ENCODE assay signal across 27 mouse cellular contexts in genomic region chr6:117928746-117929145, GRCm38 (mm10). TPM values are rescaled to one million over a fixed set of nuclear protein-coding genes. Genes with fewer than 3 reads are reported as not detected.
DNase-seq lines count a peak whose midpoint lies in the region; ATAC-seq and TF ChIP-seq lines count a peak whose summit lies in the region.
"Had no signal": no experiment of that assay in that cellular context is flagged by ENCODE, and none has a peak within 500 bp of the region (broad histone marks: within the 10 kb centered on the region; RNA-seq: fewer than 3 reads in every experiment).

No protein-coding gene starts in this region.

- H3K4me3 ChIP-seq in heart, embryonic 14.5 days (ENCODE audit: control insufficient read depth in 1 of 2, insufficient read depth in 1 of 2, low read depth in 1 of 2, low read length in 2 of 2): no peak overlapping the region
- H3K4me3 ChIP-seq in heart, adult 2 months: no peak overlapping the region
- H3K4me3 ChIP-seq in heart, postnatal 0 days (ENCODE audit: low read depth, low read length): no peak overlapping the region
- H3K4me3 ChIP-seq: forebrain, embryonic 10.5 days; forebrain, embryonic 13.5 days; hindbrain, embryonic 10.5 days; hindbrain, embryonic 13.5 days; intestine, embryonic 15.5 days had no signal

- TF ChIP-seq CTCF in heart, adult 2 months (IDR thresholded peaks at IDR 0.05): no peak
- no peak for TF ChIP-seq CTCF in heart, postnatal 0 days (IDR thresholded peaks at IDR 0.05; ENCODE audit: low read depth)

- H3K36me3 ChIP-seq in heart, embryonic 14.5 days (ENCODE audit: control insufficient read depth, insufficient read depth, low read length): peaks cover 47% of the 10 kb centered on the region
- H3K36me3 ChIP-seq in heart, adult 2 months (ENCODE audit: control insufficient read depth, insufficient read depth, low read length): peaks cover 4% of the 10 kb centered on the region
- peaks cover 28% of the 10 kb centered on the region for H3K36me3 ChIP-seq in heart, postnatal 0 days (replicated peaks; ENCODE audit: control insufficient read depth, insufficient read depth, low read length)

- 49% methylated on average over 5 of the region's 5 CpGs for WGBS in heart, embryonic 14.5 days
- 60% methylated on average over 5 of the region's 5 CpGs for WGBS in heart, adult 2 months
- WGBS in heart, postnatal 0 days: 35% methylated on average over 5 of the region's 5 CpGs

- no peak for ATAC-seq in heart, embryonic 14.5 days (ENCODE audit: insufficient number of reproducible peaks, insufficient read depth, low FRiP score, low read depth)
- ATAC-seq in heart, postnatal 0 days (ENCODE audit: insufficient read depth, low read depth): peak; percentile 31; the same call in 1 of the 2 replicates
- ATAC-seq: forebrain, embryonic 13.5 days; forebrain, embryonic 16.5 days; hindbrain, embryonic 16.5 days; intestine, embryonic 15.5 days; Patski had no signal

- no peaks in the 10 kb centered on the region for H3K27me3 ChIP-seq in heart, embryonic 14.5 days (ENCODE audit: control insufficient read depth, insufficient read depth, low read length)
- no peaks in the 10 kb centered on the region for H3K27me3 ChIP-seq in heart, adult 2 months (ENCODE audit: control insufficient read depth, insufficient read depth, low read length)
- H3K27me3 ChIP-seq in heart, postnatal 0 days (ENCODE audit: control insufficient read depth, insufficient read depth, low read length): no peaks in the 10 kb centered on the region
- H3K27me3 ChIP-seq: forebrain, embryonic 13.5 days; hindbrain, embryonic 13.5 days; intestine, embryonic 15.5 days; Patski had no signal

- H3K9me3 ChIP-seq in heart, embryonic 14.5 days (ENCODE audit: control insufficient read depth, low read length): no peaks in the 10 kb centered on the region
- no peaks in the 10 kb centered on the region for H3K9me3 ChIP-seq in heart, postnatal 0 days (replicated peaks; ENCODE audit: control insufficient read depth, low read length)
- H3K9me3 ChIP-seq: forebrain, embryonic 10.5 days; forebrain, embryonic 13.5 days; hindbrain, embryonic 10.5 days; hindbrain, embryonic 13.5 days; intestine, embryonic 15.5 days had no signal

- peak; percentile 77 for DNase-seq in heart, adult 11 months
- no peak for DNase-seq in heart, postnatal 4 days
- no peak for DNase-seq in heart, adult 2 months
- DNase-seq in heart, postnatal 0 days (ENCODE audit: low spot score): no peak
- DNase-seq in heart, postnatal 25 days (ENCODE audit: low spot score): no peak
- DNase-seq in urinary bladder, postnatal 4 days (ENCODE audit: low spot score in 2 of 2): no peak
- DNase-seq: adrenal gland, postnatal 10 days; adrenal gland, postnatal 36 days; cerebellum, adult 18-20 months; cerebellum, adult 9-10 months; cerebellum, postnatal 14 days; gastrocnemius, postnatal 10 days; gastrocnemius, postnatal 36 days; kidney, adult 11 months had no signal

- no peaks in the 10 kb centered on the region for H3K79me2 ChIP-seq in heart, adult 2 months (replicated peaks; ENCODE audit: control insufficient read depth, insufficient read depth, low read length)

- peak overlapping the region; percentile 39 to 55; a peak in 3 of 4 replicates for H3K27ac ChIP-seq in heart, embryonic 14.5 days (replicated peaks in 1 of 2; ENCODE audit: control insufficient read depth in 1 of 2, insufficient read depth in 1 of 2, low read depth in 2 of 2, low read length in 2 of 2)
- no peak overlapping the region for H3K27ac ChIP-seq in heart, adult 2 months
- H3K27ac ChIP-seq in heart, postnatal 0 days (ENCODE audit: low read depth): peak overlapping the region; percentile 58
- H3K27ac ChIP-seq: forebrain, embryonic 10.5 days; forebrain, embryonic 13.5 days; hindbrain, embryonic 10.5 days; hindbrain, embryonic 13.5 days; intestine, embryonic 15.5 days had no signal

- intact Hi-C loops in heart, adult 2 months (cut with DNase I): no loop called here
- intact Hi-C loops in heart, postnatal 25 days (cut with DNase I): no loop called here

- no peak overlapping the region for H3K9ac ChIP-seq in heart, embryonic 14.5 days (ENCODE audit: low read length)
- no peak overlapping the region for H3K9ac ChIP-seq in heart, adult 2 months (ENCODE audit: low read depth, low read length)
- H3K9ac ChIP-seq in heart, postnatal 0 days (replicated peaks; ENCODE audit: low read depth, low read length): no peak overlapping the region
- H3K9ac ChIP-seq: forebrain, embryonic 13.5 days; hindbrain, embryonic 13.5 days; intestine, embryonic 15.5 days had no signal

- H3K4me2 ChIP-seq in heart, embryonic 14.5 days (ENCODE audit: low read length): no peak overlapping the region
- H3K4me2 ChIP-seq in heart, postnatal 0 days (ENCODE audit: low read depth, low read length): no peak overlapping the region
- H3K4me2 ChIP-seq: forebrain, embryonic 13.5 days; hindbrain, embryonic 13.5 days; intestine, embryonic 15.5 days had no signal

- peaks cover 6 to 15% of the 10 kb centered on the region in 2 experiments for H3K4me1 ChIP-seq in heart, embryonic 14.5 days (ENCODE audit: control insufficient read depth in 2 of 2, insufficient read depth in 2 of 2, low read length in 2 of 2)
- H3K4me1 ChIP-seq in heart, adult 2 months (ENCODE audit: control insufficient read depth, insufficient read depth, low read length): no peaks in the 10 kb centered on the region
- peaks cover 9% of the 10 kb centered on the region; the same call in 1 of the 2 replicates for H3K4me1 ChIP-seq in heart, postnatal 0 days (ENCODE audit: control insufficient read depth, insufficient read depth)
- H3K4me1 ChIP-seq: forebrain, embryonic 10.5 days; forebrain, embryonic 13.5 days; hindbrain, embryonic 10.5 days; hindbrain, embryonic 13.5 days; intestine, embryonic 15.5 days had no signal

- TF ChIP-seq EP300 in heart, adult 2 months (IDR thresholded peaks at IDR 0.05; ENCODE audit: insufficient read depth, low read depth, low read length): no peak
- 0 out of 2 replicates have a peak, but pooled peaks have one; percentile 38 for TF ChIP-seq EP300 in heart, postnatal 0 days (IDR thresholded peaks at IDR 0.05; ENCODE audit: low read depth)

- no peak for TF ChIP-seq POLR2A in heart, adult 2 months (IDR thresholded peaks at IDR 0.05; ENCODE audit: insufficient read depth, low read depth, low read length)

RNA-seq across cellular contexts. Expression of gene Fxyd4, which starts 8.7 kb away (rescaled TPM):
- total RNA-seq in heart, postnatal 4 days (2021): not detected
- polyA plus RNA-seq in heart, embryonic 14.5 days (2014; fragmentation: Nextera tagmentation; extraction: Ambion mirVana): 0.73 and 2.5 TPM in 2 replicates
- not detected for total RNA-seq in heart, adult 2 months (2021)
- 0.25 TPM in 1 of 2 replicates, not detected in the other for polyA plus RNA-seq in heart, adult 2 months (2012; rRNA removed)
- not detected in 2 replicates for total RNA-seq in heart, postnatal 0 days (2014; rRNA removed; ENCODE audit: low replicate concordance)
- polyA plus RNA-seq in heart, postnatal 0 days (2015; fragmentation: Nextera tagmentation; extraction: Ambion mirVana): 0.55 and 0.97 TPM in 2 replicates
- not detected for total RNA-seq in heart, postnatal 25 days (2021)
- total RNA-seq: adrenal gland, adult 18-20 months; adrenal gland, postnatal 10 days; adrenal gland, postnatal 36 days; gastrocnemius, adult 18-20 months; gastrocnemius, postnatal 10 days; gastrocnemius, postnatal 36 days; granulocyte monocyte progenitor cell, adult 5-6 weeks; heart, postnatal 10 days had no signal

RNA-seq across cellular contexts. Expression of gene Hnrnpf, which starts 28.6 kb away (rescaled TPM):
- total RNA-seq in heart, postnatal 4 days (2021): 100 to 1,000 TPM; 468 to 481 TPM
- polyA plus RNA-seq in heart, embryonic 14.5 days (2014; fragmentation: Nextera tagmentation; extraction: Ambion mirVana): 457 and 471 TPM in 2 replicates
- total RNA-seq in heart, adult 2 months (2021): 100 to 1,000 TPM; 185 to 192 TPM
- polyA plus RNA-seq in heart, adult 2 months (2012; rRNA removed): 66.1 and 95.9 TPM in 2 replicates
- total RNA-seq in heart, postnatal 0 days (2014; rRNA removed; ENCODE audit: low replicate concordance): 223 and 234 TPM in 2 replicates
- 292 and 314 TPM in 2 replicates for polyA plus RNA-seq in heart, postnatal 0 days (2015; fragmentation: Nextera tagmentation; extraction: Ambion mirVana)
- 100 to 1,000 TPM; 192 to 213 TPM for total RNA-seq in heart, postnatal 25 days (2021)
